Mouse (Mus musculus): ENCODE results near the gene Fstl4. TPM values are rescaled to one million over a fixed set of nuclear protein-coding genes. Genes with fewer than 3 reads are reported as not detected.

Gene Fstl4
- polyA plus RNA-seq, 1 experiment from 2014 or later = 0.95 TPM

- H3K36me3 ChIP-seq = no peaks in the 10 kb centered on the region
- H3K4me1 ChIP-seq (replicated peaks) = 0 out of 2 replicates have a peak, but pooled peaks cover 2% of the 10 kb centered on the region
- no peak overlapping the region for H3K27ac ChIP-seq
- H3K27me3 ChIP-seq = peaks cover 8% of the 10 kb centered on the region; the same call in 1 of the 2 replicates
- no peak overlapping the region for H3K4me3 ChIP-seq (replicated peaks)
- H3K9ac ChIP-seq (replicated peaks) = no peak overlapping the region
- H3K4me2 ChIP-seq = no peak overlapping the region
- no peak for ATAC-seq (ENCODE audit: insufficient number of reproducible peaks, insufficient read depth, low FRiP score, low TSS enrichment, low read depth)
- 0 out of 2 replicates have a peak, but pooled peaks cover 3% of the 10 kb centered on the region for H3K9me3 ChIP-seq
Measured at GRCm38 (mm10) chr11:52743956-52744355, 20.5 kb upstream of the Fstl4 start.

- Histone ChIP-seq H3K27me3 (peaks cover 10% of the 10 kb centered on the region; the same call in 1 of the 2 replicates), H3K9me3 (0 out of 2 replicates have a peak, but pooled peaks cover 3% of the 10 kb centered on the region), H3K27ac (no peak overlapping the region), H3K9ac (replicated peaks) (no peak overlapping the region), H3K4me2 (no peak overlapping the region), H3K36me3 (no peaks in the 10 kb centered on the region), H3K4me1 (replicated peaks) (no peaks in the 10 kb centered on the region), H3K4me3 (replicated peaks) (no peak overlapping the region)
- WGBS = 65% methylated on average over 9 of the region's 9 CpGs
- ATAC-seq (ENCODE audit: insufficient number of reproducible peaks, insufficient read depth, low FRiP score, low TSS enrichment, low read depth) = no peak
Measured at GRCm38 (mm10) chr11:52744593-52745450, 19.6 kb upstream of the Fstl4 start.

GRCm38 (mm10) chr11:52747206-52747605 is 17.2 kb upstream of the Fstl4 start:
- 78% methylated on average over 7 of the region's 7 CpGs for WGBS
- peaks cover 11% of the 10 kb centered on the region; the same call in 1 of the 2 replicates for H3K27me3 ChIP-seq

GRCm38 (mm10) chr11:52747766-52748456 is 16.5 kb upstream of the Fstl4 start:
- Histone ChIP-seq H3K4me3 (replicated peaks) (no peak overlapping the region), H3K27me3 (peaks cover 11% of the 10 kb centered on the region; the same call in 1 of the 2 replicates), H3K9me3 (0 out of 2 replicates have a peak, but pooled peaks cover 3% of the 10 kb centered on the region), H3K9ac (replicated peaks) (no peak overlapping the region), H3K4me2 (no peak overlapping the region), H3K27ac (no peak overlapping the region), H3K4me1 (replicated peaks) (no peaks in the 10 kb centered on the region), H3K36me3 (no peaks in the 10 kb centered on the region)
- no peak for ATAC-seq (ENCODE audit: insufficient number of reproducible peaks, insufficient read depth, low FRiP score, low TSS enrichment, low read depth)
- 32% methylated on average over 6 of the region's 6 CpGs for WGBS

More at GRCm38 (mm10) chr11:52747206-52747605, 17.2 kb upstream of the Fstl4 start:
- Histone ChIP-seq H3K27ac (no peak overlapping the region), H3K4me2 (no peak overlapping the region), H3K36me3 (no peaks in the 10 kb centered on the region), H3K4me1 (replicated peaks) (no peaks in the 10 kb centered on the region), H3K9me3 (0 out of 2 replicates have a peak, but pooled peaks cover 3% of the 10 kb centered on the region), H3K9ac (replicated peaks) (no peak overlapping the region), H3K4me3 (replicated peaks) (no peak overlapping the region)
- ATAC-seq (ENCODE audit: insufficient number of reproducible peaks, insufficient read depth, low FRiP score, low TSS enrichment, low read depth) = no peak

GRCm38 (mm10) chr11:52749988-52750387 is 14.4 kb upstream of the Fstl4 start:
- Histone ChIP-seq H3K27me3 (peaks cover 14% of the 10 kb centered on the region; the same call in 1 of the 2 replicates), H3K27ac (no peak overlapping the region), H3K9me3 (no peaks in the 10 kb centered on the region), H3K4me3 (replicated peaks) (no peak overlapping the region), H3K4me1 (replicated peaks) (no peaks in the 10 kb centered on the region), H3K9ac (replicated peaks) (no peak overlapping the region), H3K4me2 (no peak overlapping the region), H3K36me3 (no peaks in the 10 kb centered on the region)
- WGBS = 92% methylated on average over 6 of the region's 6 CpGs
- ATAC-seq (ENCODE audit: insufficient number of reproducible peaks, insufficient read depth, low FRiP score, low TSS enrichment, low read depth) = no peak

GRCm38 (mm10) chr11:52752524-52752923 is 11.9 kb upstream of the Fstl4 start:
- H3K4me2 ChIP-seq = no peak overlapping the region
- H3K27me3 ChIP-seq = peaks cover 12% of the 10 kb centered on the region; the same call in 1 of the 2 replicates
- 86% methylated on average over 12 of the region's 12 CpGs for WGBS
- no peaks in the 10 kb centered on the region for H3K4me1 ChIP-seq (replicated peaks)
- H3K36me3 ChIP-seq = no peaks in the 10 kb centered on the region
- no peaks in the 10 kb centered on the region for H3K9me3 ChIP-seq
- no peak overlapping the region for H3K27ac ChIP-seq
- H3K9ac ChIP-seq (replicated peaks) = no peak overlapping the region
- H3K4me3 ChIP-seq (replicated peaks) = no peak overlapping the region
- no peak for ATAC-seq (ENCODE audit: insufficient number of reproducible peaks, insufficient read depth, low FRiP score, low TSS enrichment, low read depth)

- no peak overlapping the region for H3K9ac ChIP-seq (replicated peaks)
- H3K27me3 ChIP-seq = peaks cover 7% of the 10 kb centered on the region; the same call in 1 of the 2 replicates
- no peaks in the 10 kb centered on the region for H3K4me1 ChIP-seq (replicated peaks)
- H3K27ac ChIP-seq = no peak overlapping the region
- 36% methylated on average over 4 of the region's 4 CpGs for WGBS
- no peak overlapping the region for H3K4me2 ChIP-seq
- no peaks in the 10 kb centered on the region for H3K36me3 ChIP-seq
- no peak overlapping the region for H3K4me3 ChIP-seq (replicated peaks)
- no peaks in the 10 kb centered on the region for H3K9me3 ChIP-seq
- ATAC-seq (ENCODE audit: insufficient number of reproducible peaks, insufficient read depth, low FRiP score, low TSS enrichment, low read depth) = no peak
Measured at GRCm38 (mm10) chr11:52753261-52753660, 11.2 kb upstream of the Fstl4 start.

- no peak for ATAC-seq (ENCODE audit: insufficient number of reproducible peaks, insufficient read depth, low FRiP score, low TSS enrichment, low read depth)
- H3K27ac ChIP-seq = no peak overlapping the region
- 73% methylated on average over 1 of the region's 1 CpGs for WGBS
- H3K4me2 ChIP-seq = no peak overlapping the region
- H3K4me3 ChIP-seq (replicated peaks) = no peak overlapping the region
- H3K36me3 ChIP-seq = no peaks in the 10 kb centered on the region
- H3K27me3 ChIP-seq = peaks cover 58% of the 10 kb centered on the region
- H3K9me3 ChIP-seq = no peaks in the 10 kb centered on the region
- peaks cover 18% of the 10 kb centered on the region for H3K4me1 ChIP-seq (replicated peaks)
- no peak overlapping the region for H3K9ac ChIP-seq (replicated peaks)
Measured at GRCm38 (mm10) chr11:52761800-52762199, 2.6 kb upstream of the Fstl4 start.

GRCm38 (mm10) chr11:52764894-52765677 is 652 bp downstream of the Fstl4 start:
- Histone ChIP-seq H3K9me3 (no peaks in the 10 kb centered on the region), H3K27me3 (peaks cover 83% of the 10 kb centered on the region), H3K9ac (replicated peaks) (peak overlapping the region; percentile 48; the same call in 1 of the 2 replicates), H3K4me3 (replicated peaks) (peak overlapping the region; percentile 55), H3K27ac (no peak overlapping the region), H3K4me2 (peak overlapping the region; percentile 96), H3K36me3 (no peaks in the 10 kb centered on the region), H3K4me1 (replicated peaks) (peaks cover 18% of the 10 kb centered on the region)
- ATAC-seq (ENCODE audit: insufficient number of reproducible peaks, insufficient read depth, low FRiP score, low TSS enrichment, low read depth) = peak; percentile 42; the same call in 1 of the 2 replicates
- under 1% methylated on average over 53 of the region's 53 CpGs for WGBS

- no peak for ATAC-seq (ENCODE audit: insufficient number of reproducible peaks, insufficient read depth, low FRiP score, low TSS enrichment, low read depth)
- WGBS = under 1% methylated on average over 21 of the region's 21 CpGs
Measured at GRCm38 (mm10) chr11:52765678-52766254, 1.3 kb downstream of the Fstl4 start.

More at GRCm38 (mm10) chr11:52765678-52766254, 1.3 kb downstream of the Fstl4 start:
- H3K36me3 ChIP-seq = no peaks in the 10 kb centered on the region
- no peak overlapping the region for H3K9ac ChIP-seq (replicated peaks)
- H3K4me3 ChIP-seq (replicated peaks) = peak overlapping the region; percentile 55
- H3K27ac ChIP-seq = no peak overlapping the region
- peaks cover 18% of the 10 kb centered on the region for H3K4me1 ChIP-seq (replicated peaks)
- H3K9me3 ChIP-seq = no peaks in the 10 kb centered on the region
- H3K4me2 ChIP-seq = peak overlapping the region; percentile 96
- peaks cover 79% of the 10 kb centered on the region for H3K27me3 ChIP-seq

All from limb, embryonic 12.5 days (tissue).